Mouse (Mus musculus) layer of hippocampus, postnatal 36 days (tissue): Measurements from ENCODE around the gene 4930583I09Rik. TPM values are rescaled to one million over a fixed set of nuclear protein-coding genes. Genes with fewer than 3 reads are reported as not detected.

Source experiments
- DNase-seq, 2 experiments: peaks; one replicate each; pipeline ENCODE4 v3.0.0; 2022
- total RNA-seq, 2 experiments: library from RNA; stranded (reverse); gene quantifications; 2 replicates each; pipeline ENCODE4 v1.2.3; 2021

Gene 4930583I09Rik
- total RNA-seq: not detected

- DNase-seq: no peak
Observed at GRCm38 (mm10) chr17:64835928-64836327, at the start of gene 4930583I09Rik. TSS of gene 4930583I09Rik (minus strand) at chr17:64836071.

DNA sequence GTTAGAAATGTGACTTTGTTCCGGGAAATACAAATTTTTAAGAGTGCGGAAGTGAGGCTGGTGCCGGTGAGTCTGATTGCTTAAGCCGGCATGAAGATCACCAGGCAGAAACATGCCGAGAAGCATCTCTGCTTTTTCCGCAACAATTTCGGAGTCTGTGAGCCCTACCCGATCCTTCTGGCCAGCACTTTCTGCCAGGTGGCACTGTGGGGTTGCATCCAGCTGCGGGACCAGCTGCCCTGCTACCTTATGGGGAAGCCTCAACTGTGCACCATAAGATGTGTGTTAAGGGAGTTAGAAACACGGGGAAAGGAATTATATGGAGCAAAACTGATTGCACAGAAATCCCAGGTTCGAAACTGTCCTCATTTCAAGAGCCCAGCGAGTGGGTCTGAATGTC is 40.2 kb upstream of the 4930583I09Rik start:
- no peak for DNase-seq

- DNase-seq: no peak
Observed at GRCm38 (mm10) chr17:64873651-64874072, 37.8 kb upstream of the 4930583I09Rik start.

GRCm38 (mm10) chr17:64863817-64864216 is 27.9 kb upstream of the 4930583I09Rik start:
- DNase-seq: no peak

- DNase-seq: no peak
Observed at GRCm38 (mm10) chr17:64860963-64861362, 25.1 kb upstream of the 4930583I09Rik start.

- DNase-seq: no peak
Observed at GRCm38 (mm10) chr17:64858848-64859247, 23.0 kb upstream of the 4930583I09Rik start.

DNA sequence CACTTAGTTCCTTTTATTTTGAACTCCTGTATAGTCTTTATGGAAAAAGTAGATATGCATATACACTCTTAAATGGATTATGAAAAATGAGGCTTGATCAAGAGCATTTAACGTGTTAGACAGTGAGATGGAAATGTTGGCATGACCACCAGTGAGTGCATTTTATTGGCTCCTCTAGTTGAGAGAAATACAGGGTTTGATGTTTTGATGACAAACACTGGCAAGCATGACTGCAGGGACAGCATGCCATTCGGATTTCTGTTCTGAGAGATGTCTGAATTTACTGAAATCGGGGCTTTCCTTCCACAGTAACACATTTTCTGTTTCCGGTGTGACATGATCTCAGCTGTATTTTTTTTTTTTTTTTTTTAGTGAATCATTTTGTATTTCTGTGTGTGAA is 12.2 kb upstream of the 4930583I09Rik start:
- DNase-seq: no peak

- no peak for DNase-seq
Observed at GRCm38 (mm10) chr17:64846654-64847053, 10.8 kb upstream of the 4930583I09Rik start.

DNA sequence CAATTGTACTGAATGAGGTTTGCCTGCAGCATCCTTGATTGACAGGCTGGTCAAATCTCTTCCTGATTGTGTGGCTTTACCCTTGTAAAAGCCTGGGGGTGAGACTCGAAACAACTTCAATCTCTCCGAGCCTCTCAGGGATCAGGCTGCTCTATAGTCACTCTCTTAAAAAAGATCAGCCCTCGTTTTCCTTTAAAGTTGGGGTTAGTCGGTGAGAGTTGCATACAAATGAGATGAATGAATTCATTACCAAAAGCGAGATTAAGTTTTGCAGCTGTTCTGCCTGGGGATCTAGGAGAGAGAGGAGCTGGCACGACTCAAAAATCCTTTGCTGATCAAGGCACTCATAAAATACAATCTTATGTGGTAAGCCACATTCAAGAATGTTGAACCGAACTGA is 1.0 kb upstream of the 4930583I09Rik start:
- no peak for DNase-seq

DNA sequence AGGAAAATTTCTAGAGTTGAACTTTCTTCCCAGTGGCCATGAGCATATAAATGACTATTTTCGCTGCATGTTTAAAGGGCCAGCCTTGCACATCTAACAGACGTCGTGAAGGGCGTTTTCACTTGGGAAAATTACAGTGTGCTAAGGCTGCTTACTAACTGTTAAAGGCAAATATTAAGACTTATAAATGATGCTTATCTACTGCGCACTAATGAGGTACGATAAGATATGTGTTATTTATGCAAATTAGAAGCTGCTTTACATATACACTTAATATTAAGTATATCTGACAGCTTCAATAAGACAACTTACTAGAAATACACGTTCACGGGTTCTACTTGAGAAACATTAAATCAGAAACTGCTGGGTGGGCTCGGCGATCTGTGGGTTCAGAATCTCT is 481 bp upstream of the 4930583I09Rik start:
- no peak for DNase-seq

DNA sequence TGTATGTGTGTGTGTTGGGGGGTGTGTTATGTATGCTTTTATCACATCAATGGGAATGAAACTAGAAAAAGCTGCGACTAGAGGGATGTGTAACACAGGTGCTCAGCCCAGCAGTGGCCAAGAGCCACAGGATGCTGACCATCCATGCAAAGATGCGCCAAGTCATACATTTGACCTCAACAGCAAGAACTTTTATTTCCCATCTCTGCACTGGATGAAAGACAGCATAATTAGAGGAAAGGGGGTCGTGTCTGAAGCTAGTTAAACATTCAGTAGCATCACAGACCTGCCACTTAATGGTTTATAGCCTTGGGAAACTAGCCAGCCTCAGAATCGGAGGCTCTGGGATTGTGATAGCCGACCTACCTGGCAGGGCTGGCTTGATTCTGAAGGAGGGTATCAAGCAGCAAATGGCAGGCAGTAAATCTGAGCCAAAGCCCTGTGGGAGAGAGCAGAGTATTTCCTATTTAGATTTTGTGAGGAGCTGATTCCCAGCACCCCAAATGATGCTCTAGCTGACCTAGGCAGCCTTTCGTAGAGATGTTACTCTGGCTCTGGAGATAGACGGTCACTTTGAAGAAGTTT is 1.9 kb downstream of the 4930583I09Rik start:
- no peak for DNase-seq

DNA sequence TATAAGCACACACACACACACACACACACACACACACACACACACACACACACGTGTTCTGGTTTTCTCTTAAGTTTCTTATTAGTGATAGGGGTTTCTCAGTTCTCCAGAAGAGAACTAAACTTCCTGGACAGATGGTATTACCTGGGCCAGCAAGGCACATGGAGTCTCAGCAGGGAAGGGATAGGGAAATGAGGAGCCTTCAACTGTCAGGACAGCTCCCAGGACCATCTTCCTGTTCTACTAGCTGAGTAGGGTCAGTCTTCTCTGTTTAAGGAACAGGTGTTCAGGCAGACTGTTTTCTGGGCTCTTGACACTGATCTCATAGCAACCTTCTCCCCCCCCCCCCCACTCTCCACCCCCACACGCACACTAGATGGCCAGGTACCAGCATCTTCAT is 2.8 kb downstream of the 4930583I09Rik start:
- DNase-seq: no peak

DNA sequence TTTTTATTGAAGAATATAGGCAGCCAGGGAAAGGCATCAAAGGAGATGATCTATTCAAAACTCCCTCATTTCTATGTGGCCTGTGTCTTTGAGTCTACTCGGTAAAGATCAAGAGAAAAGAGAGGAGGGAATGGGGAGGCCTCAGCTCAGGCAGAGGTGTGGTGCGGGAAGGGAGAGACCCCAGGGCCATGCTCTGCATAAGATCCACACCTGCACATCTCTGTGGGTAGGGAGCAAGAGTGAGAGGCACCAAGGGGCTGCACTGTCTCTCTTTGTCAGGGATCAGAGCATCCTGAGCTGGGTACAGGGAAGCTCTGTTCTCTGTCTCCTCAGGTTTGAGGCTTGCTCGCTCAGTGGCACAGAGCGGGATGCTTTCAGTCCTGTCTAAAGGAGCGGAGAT is 8.4 kb downstream of the 4930583I09Rik start:
- DNase-seq: no peak

DNA sequence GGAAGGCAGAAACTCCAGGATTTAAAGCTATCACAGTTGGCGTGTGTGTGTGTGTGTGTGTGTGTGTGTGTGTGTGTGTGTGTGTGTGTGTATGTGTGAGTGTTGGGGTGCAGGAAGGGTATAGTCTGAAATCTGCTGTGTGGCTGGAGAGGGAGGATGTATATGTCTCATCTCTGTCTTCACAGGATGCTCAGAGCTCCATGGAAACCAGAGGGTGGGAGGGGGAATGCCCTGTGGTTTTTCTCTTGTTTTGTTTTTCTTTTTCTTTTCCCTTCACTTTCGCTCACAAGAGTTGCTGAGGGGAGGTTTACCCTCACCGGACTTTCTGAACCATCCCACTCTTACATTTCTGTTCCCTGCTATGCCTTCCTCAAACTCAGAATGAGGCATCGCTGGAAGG is 9.0 kb downstream of the 4930583I09Rik start:
- no peak for DNase-seq

- no peak for DNase-seq
Observed at GRCm38 (mm10) chr17:64822561-64822960, 13.3 kb downstream of the 4930583I09Rik start.

GRCm38 (mm10) chr17:64820841-64821593 is 14.9 kb downstream of the 4930583I09Rik start:
- DNase-seq: no peak

DNA sequence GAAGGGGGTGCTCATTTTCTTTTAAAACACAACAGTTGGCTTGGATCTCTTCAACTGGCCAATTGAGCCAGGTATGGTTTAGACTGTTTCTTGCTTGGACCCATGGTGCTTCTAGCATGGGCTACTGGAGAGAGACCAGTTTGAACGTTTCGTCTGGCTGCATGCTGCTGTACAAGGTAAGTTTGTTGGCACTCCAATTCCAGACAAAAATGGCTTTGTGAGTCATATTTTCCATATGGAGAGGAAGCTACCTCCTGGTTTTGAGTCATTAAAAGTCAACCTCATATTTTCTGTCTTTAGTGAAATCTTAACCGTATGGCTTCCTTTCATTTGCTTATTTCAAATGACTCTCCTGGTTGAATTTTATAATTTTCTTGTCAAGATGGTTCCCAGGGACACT is 19.6 kb downstream of the 4930583I09Rik start:
- DNase-seq: no peak

DNA sequence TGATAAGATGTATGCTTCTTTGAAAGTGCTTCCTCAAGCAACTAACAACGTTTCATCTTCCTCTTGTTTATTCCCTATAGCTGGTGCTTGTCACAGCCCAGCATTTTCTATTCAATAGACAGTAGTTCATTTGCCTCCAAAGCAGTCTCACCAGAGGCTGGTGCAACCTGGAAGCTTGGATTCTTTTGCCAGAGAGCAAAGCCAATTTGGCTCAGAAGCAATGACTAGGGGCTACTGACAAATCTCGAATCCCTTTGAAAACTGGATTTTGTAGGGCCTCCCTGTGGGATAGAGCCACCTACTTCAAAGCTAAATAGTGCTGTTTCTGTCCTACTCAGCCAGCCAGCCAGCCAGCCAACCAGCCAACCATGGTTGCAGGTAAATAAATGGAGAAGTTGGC is 20.1 kb downstream of the 4930583I09Rik start:
- DNase-seq: no peak

DNA sequence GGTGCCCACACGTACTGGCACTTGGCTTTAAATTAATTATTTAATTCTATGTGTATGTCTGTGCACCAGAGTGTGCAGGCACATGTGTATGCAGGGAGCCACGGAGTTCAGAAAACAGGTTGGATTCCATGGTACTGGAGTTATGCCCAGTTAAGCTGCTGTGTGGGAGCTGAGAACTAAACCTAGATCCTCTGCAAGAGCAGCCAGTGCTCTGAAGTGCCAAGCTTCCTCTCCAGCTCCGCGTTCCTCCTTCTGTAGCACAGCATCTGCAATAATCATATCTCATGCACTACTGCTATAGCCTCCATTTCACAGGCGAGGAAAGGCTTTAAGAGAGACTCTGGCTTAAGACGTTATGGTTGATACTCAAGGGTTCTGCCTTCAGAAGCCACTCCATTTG is 22.3 kb downstream of the 4930583I09Rik start:
- DNase-seq: no peak

DNA sequence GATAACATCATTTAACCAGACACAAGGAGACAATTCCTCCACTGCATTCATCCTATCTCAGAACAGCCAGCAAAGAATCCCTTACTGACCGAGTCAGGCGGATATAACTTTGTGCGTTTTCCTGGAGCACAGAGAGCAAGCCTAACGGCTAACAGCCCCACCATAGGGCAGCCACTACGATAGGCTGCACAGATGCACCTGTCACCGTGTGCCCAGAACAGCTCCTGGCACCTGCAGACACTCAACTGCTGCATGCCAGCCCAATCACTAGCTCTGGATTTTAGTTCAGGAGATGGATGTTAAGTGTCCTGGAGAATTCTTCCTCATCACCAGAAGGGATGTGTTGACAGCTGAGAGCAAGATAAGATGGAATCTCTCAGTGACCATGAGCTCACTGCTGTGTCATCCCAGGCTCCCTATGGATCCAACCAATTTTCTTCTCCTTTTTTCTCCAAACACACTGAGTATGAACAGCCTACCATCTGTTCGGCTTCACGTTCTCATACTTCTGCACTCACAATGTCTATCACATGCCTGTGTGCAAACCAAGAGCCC is 29.8 kb downstream of the 4930583I09Rik start:
- no peak for DNase-seq

DNA sequence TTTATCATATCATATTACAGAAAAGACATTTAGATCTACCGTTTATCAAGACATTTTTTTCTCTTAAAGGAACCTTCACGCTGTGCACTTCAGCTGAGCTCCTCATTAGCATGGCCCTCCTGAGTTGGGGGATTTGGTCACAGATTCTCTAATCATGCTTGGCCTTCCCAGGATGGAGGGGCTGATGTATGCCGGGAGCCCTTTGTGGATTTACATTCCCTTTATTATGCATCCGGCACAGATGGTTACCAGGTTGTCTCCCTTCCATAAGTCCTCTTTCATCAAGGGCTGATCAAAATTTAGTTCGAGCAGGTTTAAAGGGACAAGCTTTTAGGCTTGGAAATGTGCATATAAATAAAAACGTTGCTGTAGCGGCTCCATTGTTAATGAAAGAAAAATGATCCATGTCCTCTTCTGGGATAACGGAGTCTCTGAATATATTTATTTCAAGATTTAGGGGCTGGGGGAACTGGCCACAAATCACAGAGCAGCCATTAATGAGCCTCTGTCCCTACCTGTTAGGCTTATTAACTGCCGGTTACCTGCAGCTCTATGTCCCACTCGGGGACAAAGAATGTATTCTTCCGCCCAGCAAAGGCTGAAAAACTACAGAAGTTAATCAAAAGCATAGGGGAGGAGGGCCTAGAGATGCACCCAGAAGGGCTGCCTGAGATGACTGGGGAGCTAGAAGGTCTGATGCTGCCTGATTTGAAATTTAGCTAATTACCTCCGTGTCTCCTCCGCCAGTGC is 31.3 kb downstream of the 4930583I09Rik start:
- no peak for DNase-seq

GRCm38 (mm10) chr17:64802956-64803275 is 33.0 kb downstream of the 4930583I09Rik start:
- DNase-seq: no peak

DNA sequence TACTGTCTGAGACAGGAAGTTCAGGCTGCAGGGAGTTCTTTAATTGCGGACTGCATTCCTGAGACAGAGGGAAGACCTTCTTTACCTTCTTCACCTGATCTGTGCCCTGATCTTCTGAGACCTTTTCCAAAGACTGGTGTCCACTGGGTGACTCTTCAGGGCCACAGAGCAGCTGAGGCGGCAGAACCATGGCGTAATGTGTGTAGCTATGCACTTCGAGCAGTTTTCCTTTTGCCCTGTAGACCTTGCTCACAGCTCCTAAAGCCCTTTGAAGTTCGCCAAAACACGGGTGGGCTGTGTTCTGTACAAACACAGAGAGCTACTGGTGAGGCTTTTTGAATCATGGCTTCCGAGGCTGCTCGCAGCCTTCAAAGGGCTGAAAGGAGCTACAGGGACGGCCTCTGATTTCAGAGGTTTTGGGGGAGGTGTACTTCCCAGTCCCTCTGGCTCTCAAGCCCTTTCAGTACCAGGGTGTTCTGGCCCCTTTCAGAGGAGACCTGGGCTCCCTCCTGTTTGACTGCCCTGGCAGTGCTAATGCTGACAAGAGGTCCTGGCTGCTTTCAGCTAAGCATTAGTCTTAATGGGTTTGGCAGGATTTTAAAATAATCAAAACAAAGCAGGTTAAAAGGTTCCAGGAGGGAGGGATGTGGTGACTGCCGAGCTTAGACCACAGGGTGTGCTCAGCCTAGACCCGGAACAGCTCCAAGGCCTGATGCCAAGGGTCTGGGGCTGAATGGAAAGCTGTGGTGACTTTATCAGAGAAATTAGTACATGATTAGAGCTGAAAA is 33.5 kb downstream of the 4930583I09Rik start:
- no peak for DNase-seq
